Mouse (Mus musculus) skeletal muscle tissue, adult 2 months (tissue): Measurements from ENCODE around the gene Gm7714.
"Not testable (repeated sequence)": the region's sequence is repeated elsewhere in the genome, so short reads cannot be mapped to it uniquely, and the experiment has no call there.

Experiments
- DNase-seq: peaks from one replicate; pipeline ENCODE4 v3.0.0-alpha.2; 2012; ENCODE audit warnings: low read depth, low spot score

Gm7714 gene

DNA sequence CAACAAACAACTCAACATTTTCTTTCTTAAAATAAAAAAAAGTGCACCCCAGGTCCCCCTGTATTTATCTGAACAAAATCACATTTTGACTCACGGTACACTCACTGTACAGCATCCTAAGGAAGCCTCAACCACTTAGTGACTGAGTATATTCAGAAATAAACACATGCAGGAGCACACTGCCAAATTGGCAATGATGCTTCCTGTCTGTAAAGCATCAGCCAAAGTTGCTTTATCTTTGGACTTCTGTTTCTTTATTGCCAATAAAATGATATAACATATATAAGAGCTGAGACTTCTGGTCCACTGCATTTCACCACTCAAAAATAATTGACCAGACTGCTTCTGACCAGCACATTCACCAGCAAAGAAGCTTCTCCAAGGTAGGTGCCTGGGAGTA is at the start of gene Gm7714:
Gene Gm7714, plus strand, starts transcription at position 301 of the 400 bp plus-strand sequence.
- no peak for DNase-seq

- no peak for DNase-seq
Observed at GRCm38 (mm10) chr5:88256475-88256874, 12.2 kb upstream of the Gm7714 start.

DNA sequence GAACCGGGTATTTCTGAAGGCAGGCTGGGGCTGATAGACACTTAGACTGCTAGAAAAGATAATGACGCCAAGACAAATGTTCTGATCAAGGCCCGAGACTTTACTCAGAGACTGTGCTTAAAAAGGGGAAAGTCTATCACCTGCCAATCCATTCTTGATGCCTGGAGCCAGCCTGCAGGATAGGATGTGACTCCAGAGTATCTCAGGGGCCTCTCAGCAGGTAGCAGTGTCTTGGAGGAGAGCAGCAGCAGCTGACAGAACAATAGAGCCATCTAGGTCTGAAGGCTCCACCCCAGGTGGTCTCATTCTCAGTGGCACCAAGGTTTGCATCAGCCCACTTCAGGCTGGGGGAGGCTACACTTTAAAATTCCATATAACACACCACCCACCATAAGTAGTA is 42.6 kb downstream of the Gm7714 start:
- DNase-seq, result not testable (repeated sequence)

DNA sequence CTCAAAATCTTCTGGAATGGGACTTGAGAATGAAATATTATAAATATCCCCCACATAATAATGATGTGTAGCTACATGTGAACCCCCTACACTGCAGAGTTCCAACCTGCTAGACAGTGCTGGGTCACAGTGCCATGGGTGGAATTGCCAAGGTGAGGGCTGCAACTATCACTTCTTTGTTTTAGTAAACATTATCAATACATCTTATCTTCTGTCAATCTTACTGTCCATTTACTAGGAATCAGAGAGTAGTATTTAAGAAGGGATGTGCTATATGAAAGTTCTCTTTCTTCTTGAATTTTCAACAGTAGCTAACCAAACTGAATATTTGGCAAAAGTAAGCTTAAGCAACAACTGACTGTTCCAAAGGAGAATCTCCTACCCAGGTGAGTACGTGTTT is 48.3 kb downstream of the Gm7714 start, which contains the start of gene Prol1:
Gene Prol1, plus strand, starts transcription at position 301 of the 400 bp plus-strand sequence.
- DNase-seq, result no peak
